Comparison of ENCODE assay signal across 12 mouse cellular contexts in genomic region chr17:31286492-31286891, GRCm38 (mm10). TPM values are rescaled to one million over a fixed set of nuclear protein-coding genes. Genes with fewer than 3 reads are reported as not detected.
A peak's percentile ranks its signal among the peaks of the same experiment; 100 is the strongest.
DNase-seq lines count a peak whose midpoint lies in the region; ATAC-seq and TF ChIP-seq lines count a peak whose summit lies in the region.
"Had no signal": no experiment of that assay in that cellular context is flagged by ENCODE, and none has a peak within 500 bp of the region (broad histone marks: within the 10 kb centered on the region; RNA-seq: fewer than 3 reads in every experiment).

Gene Slc37a1 (plus strand): TSS chr17:31286792.

- H3K27ac ChIP-seq in ES-E14 (ENCODE audit: insufficient read depth, low read depth, low read length, poor library complexity, severe bottlenecking) = no peak within 1 kb of the TSS; the same call in 1 of the 2 replicates
- H3K27ac ChIP-seq in intestine, postnatal 0 days (ENCODE audit: low read depth, low read length) = no peak within 1 kb of the TSS
- H3K27ac ChIP-seq: liver, embryonic 12.5 days had no signal

- intact Hi-C loops in left cerebral cortex, postnatal 10 days (cut with DNase I) = no loop called here

- DNase-seq in adrenal gland, adult 2 months = no peak
- no peak for DNase-seq in adrenal gland, postnatal 10 days
- DNase-seq in left cerebral cortex, adult 18-20 months (ENCODE audit: low spot score in 2 of 2) = no peak
- no peak for DNase-seq in left cerebral cortex, postnatal 10 days (ENCODE audit: extremely low spot score in 1 of 2, low spot score in 2 of 2)
- DNase-seq in ES-E14 (ENCODE audit: low read depth, low spot score) = no peak
- no peak for DNase-seq in adipocyte (ENCODE audit: low spot score)
- DNase-seq in c-Kit-positive CD71-positive TER-119-positive erythroid progenitor cells, embryonic 14.5 days (ENCODE audit: low spot score) = no peak
- DNase-seq: cerebellum, adult 8-10 months; right cerebral cortex, postnatal 25 days had no signal

- H3K9ac ChIP-seq in ES-E14 (ENCODE audit: insufficient read depth, low read depth, low read length, poor library complexity, severe bottlenecking) = peak within 1 kb of the TSS; percentile 86
- H3K9ac ChIP-seq in intestine, postnatal 0 days (ENCODE audit: low read depth, low read length) = no peak within 1 kb of the TSS
- H3K9ac ChIP-seq: liver, embryonic 12.5 days had no signal

- 100% methylated on average over 1 of the region's 1 CpGs for WGBS in intestine, postnatal 0 days

- H3K4me1 ChIP-seq in ES-E14 (ENCODE audit: control insufficient read depth in 2 of 2, insufficient read depth in 2 of 2, low read length in 2 of 2, poor library complexity in 1 of 2) = peaks cover 0 to 33% of the 10 kb centered on the region in 2 experiments; a peak in 2 of 4 replicates
- H3K4me1 ChIP-seq in intestine, postnatal 0 days (replicated peaks; ENCODE audit: control insufficient read depth, insufficient read depth, low read length) = no peaks in the 10 kb centered on the region
- H3K4me1 ChIP-seq: liver, embryonic 12.5 days had no signal

- no peak for ATAC-seq in intestine, postnatal 0 days
- ATAC-seq: liver, embryonic 12.5 days had no signal

- no peak for TF ChIP-seq CTCF in intestine, postnatal 0 days (IDR thresholded peaks at IDR 0.05; ENCODE audit: low read depth)

- H3K36me3 ChIP-seq in ES-E14 (ENCODE audit: control insufficient read depth, insufficient read depth, low read length, poor library complexity, severe bottlenecking) = no peaks in the 10 kb centered on the region
- H3K36me3 ChIP-seq in intestine, postnatal 0 days (ENCODE audit: control insufficient read depth, insufficient read depth) = no peaks in the 10 kb centered on the region
- H3K36me3 ChIP-seq: liver, embryonic 12.5 days had no signal

- in situ Hi-C loops in ES-E14 (cut with MboI; ENCODE audit: low sequenced_read_pairs in 2 of 2, unreplicated experiment in 2 of 2) = no loop called here

- H3K4me3 ChIP-seq in ES-E14 (ENCODE audit: insufficient read depth in 1 of 2, low read depth in 1 of 2, low read length in 2 of 2, poor library complexity in 1 of 2, severe bottlenecking in 1 of 2) = peak within 1 kb of the TSS; percentile 80 to 97
- H3K4me3 ChIP-seq in intestine, postnatal 0 days (ENCODE audit: low read depth, low read length) = no peak within 1 kb of the TSS
- H3K4me3 ChIP-seq: erythroblast, embryonic 14.5 days; liver, embryonic 12.5 days had no signal

- H3K27me3 ChIP-seq in intestine, postnatal 0 days (replicated peaks; ENCODE audit: control insufficient read depth, insufficient read depth, low read length) = no peaks in the 10 kb centered on the region

- no peaks in the 10 kb centered on the region for H3K9me3 ChIP-seq in ES-E14 (ENCODE audit: control insufficient read depth, insufficient read depth, low read depth, low read length)
- H3K9me3 ChIP-seq in intestine, postnatal 0 days (ENCODE audit: control insufficient read depth) = no peaks in the 10 kb centered on the region
- H3K9me3 ChIP-seq: liver, embryonic 12.5 days had no signal

- H3K4me2 ChIP-seq in intestine, postnatal 0 days (replicated peaks; ENCODE audit: low read depth) = no peak within 1 kb of the TSS
- H3K4me2 ChIP-seq: liver, embryonic 12.5 days had no signal

TF ChIP-seq in ES-E14, 5 proteins besides CTCF, POLR2A, EP300 and RAD21:
- TF ChIP-seq HCFC1 (IDR thresholded peaks at IDR 0.05; ENCODE audit: borderline replicate concordance, insufficient read depth, low read length) = no peak
- TF ChIP-seq CHD2 (IDR thresholded peaks at IDR 0.05; ENCODE audit: low read depth, low read length) = no peak
- no peak for TF ChIP-seq MAFK (IDR thresholded peaks at IDR 0.05; ENCODE audit: insufficient read depth, low read depth, low read length)
- no peak for TF ChIP-seq ZNF384 (IDR thresholded peaks at IDR 0.05; ENCODE audit: low read depth, low read length)
- no peak for TF ChIP-seq ZC3H11A (IDR thresholded peaks at IDR 0.05; ENCODE audit: borderline replicate concordance, low read depth, low read length)

RNA-seq across cellular contexts. Expression of gene Slc37a1, which starts in this region (rescaled TPM):
- total RNA-seq in adrenal gland, adult 2 months (2021) = 10 to 100 TPM in 1 of 2 experiments, 1 to 10 TPM in 1; 5.7 to 13.4 TPM
- 13.1 and 15.1 TPM in 2 replicates for polyA plus RNA-seq in adrenal gland, adult 2 months (2012; rRNA removed)
- 10 to 100 TPM in 1 of 2 experiments, 1 to 10 TPM in 1; 4.4 to 10.9 TPM for total RNA-seq in adrenal gland, postnatal 10 days (2021)
- 10 to 100 TPM; 10.2 to 10.7 TPM for total RNA-seq in left cerebral cortex, adult 18-20 months (2021)
- total RNA-seq in left cerebral cortex, postnatal 10 days (2021) = 1 to 10 TPM; 6.7 to 7.5 TPM
- 37.5 and 64.8 TPM in 2 replicates for total RNA-seq in ES-E14 (2012; rRNA removed)
- 16.5 and 17.1 TPM in 2 replicates for polyA plus RNA-seq in intestine, postnatal 0 days (2015; fragmentation: Nextera tagmentation; extraction: Ambion mirVana)
